Mouse (Mus musculus) kidney, adult 2 months (tissue): Measurements from ENCODE around the gene Dnajb12.

ENCODE experiments used
- CTCF ChIP-seq: fragments of 200-500 bp; conservative IDR thresholded peaks from 2 replicates; pipeline ENCODE4 v1.5.1; 2011; ENCODE audit warnings: low read depth, mild to moderate bottlenecking, control low read depth, low read length, moderate library complexity, mixed read lengths; ENCODE audit not compliant: insufficient read depth, insufficient read length
- POLR2A ChIP-seq: fragments of 200-500 bp; IDR thresholded peaks from one replicate; pipeline ENCODE4 v1.6.1; 2011; ENCODE audit warnings: low read depth, low read length, control low read depth

GRCm38 (mm10) chr10:59943421-59943989 is 64.1 kb downstream of the Dnajb12 start:
- TF ChIP-seq CTCF (no peak), POLR2A (no peak)
